Mouse (Mus musculus) A20 (cell line): Measurements from ENCODE around the gene Ttll9.

Source experiments
- DNase-seq: peaks from one replicate; pipeline ENCODE4 v3.0.0-alpha.2; 2011; ENCODE audit warnings: low read depth, low spot score

The Ttll9 gene

DNA sequence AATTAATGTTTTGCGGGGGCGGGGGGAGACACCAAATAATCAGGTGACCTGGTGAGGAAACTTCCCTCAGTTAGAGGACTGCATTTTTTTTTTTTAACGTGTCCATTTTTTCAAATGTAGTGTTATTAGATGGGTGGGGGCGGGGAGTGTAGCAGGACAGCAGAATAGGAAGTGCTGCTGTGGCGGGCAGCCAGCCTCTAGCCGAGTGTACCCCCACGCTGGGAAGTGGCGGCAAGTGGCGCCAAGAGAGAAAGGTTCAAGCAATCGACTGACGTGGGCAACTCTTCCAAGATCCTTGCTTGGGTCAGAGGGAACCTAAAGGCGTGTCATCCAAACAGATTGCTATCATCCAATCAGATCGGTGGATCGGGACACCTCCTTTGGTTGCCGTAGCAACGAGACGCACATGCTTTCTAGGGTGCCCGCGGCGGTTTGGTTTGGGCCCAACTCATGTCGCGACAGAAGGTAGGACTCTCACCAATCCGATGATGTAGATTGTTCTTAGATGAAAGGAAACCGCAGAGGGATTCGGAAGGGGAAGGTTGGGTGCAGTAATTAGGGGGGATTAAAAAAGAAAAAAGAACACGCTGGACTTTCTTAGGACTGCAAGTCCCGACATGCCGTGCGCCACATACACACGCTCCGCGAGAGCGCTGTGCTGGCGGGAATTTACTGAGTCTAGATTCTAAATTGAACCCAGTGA lies at the start of gene Ttll9:
Ttll9 (plus strand) TSS at position 395 of the 703 bp plus-strand sequence.
- peak; percentile 77 for DNase-seq

DNA sequence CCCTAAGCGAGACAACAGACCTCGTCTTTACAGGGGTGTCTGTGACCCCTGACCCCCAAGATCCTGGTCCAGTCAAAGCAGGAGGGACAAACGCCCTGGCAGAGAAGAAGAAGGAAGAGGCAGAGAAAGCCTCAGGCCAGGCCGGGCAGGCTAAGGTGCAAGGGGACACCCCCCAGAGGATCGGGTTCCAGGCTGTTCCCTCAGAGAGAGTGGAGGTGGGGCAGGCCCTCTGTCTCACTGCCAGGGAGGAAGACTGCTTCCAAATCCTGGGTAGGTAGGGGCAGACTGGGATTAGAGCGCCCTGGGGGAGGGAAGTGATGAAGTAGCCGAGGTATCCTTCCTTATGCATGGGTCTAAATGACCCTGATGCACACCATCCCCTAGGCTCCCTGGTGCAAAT lies 48.8 kb upstream of the Ttll9 start:
- no peak for DNase-seq

DNA sequence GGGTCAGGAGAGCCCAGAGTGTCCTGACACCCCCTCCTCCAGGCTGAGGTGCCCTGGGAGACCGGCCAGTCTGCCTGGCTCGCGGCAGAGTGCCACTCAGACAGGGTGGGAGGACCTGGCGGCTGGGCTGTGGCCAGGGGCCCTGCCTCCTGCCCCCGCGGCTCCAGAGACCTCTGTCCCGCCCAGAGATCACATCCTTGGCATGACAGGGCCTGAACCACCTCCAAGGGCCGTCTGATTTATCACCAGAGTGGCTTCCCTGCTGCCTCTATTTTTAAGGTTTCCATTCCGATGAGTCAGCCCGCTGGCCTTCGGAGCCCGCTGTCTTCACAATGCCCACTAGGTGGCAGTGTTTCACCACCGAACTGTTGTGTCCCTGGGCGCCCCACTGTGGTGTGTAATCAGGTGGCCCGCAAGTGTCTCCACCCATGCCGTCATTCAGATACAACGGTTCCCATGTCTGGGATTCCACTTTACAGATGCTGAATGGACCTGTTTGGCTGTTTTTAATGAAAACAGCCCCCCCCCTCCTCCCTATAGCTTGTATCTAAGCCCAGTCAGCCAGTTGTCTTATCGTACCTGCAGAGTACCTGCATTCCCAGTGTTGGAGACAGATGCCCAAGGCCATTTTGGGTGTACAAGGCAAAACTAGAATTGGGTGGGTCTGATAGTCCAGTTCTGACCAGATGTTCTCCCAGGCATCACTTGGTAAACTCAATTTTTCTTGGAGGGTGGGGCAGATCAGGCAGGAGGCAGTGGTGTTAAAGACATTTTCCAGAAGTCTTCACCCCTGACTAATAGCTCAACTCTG lies 47.8 kb upstream of the Ttll9 start:
- peak; percentile 79 for DNase-seq

DNA sequence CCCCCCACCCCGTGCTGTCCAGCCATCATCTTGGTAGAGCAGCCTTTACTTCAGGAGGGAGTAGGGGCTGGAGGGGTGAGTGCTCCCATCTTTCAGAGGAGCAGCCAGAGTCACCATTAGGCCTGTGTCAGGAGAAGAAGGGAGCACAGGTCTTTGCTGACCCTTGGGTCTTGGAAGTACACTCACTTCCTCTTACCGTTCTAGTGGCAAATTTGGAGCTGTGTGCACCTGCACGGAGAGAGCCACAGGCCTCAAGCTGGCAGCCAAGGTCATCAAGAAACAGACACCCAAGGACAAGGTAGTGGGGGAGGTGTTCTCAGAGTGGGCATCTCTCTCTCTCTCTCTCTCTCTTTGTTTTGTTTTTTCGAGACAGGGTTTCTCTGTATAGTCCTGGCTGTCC lies 46.8 kb upstream of the Ttll9 start:
- DNase-seq, result peak; percentile 52

DNA sequence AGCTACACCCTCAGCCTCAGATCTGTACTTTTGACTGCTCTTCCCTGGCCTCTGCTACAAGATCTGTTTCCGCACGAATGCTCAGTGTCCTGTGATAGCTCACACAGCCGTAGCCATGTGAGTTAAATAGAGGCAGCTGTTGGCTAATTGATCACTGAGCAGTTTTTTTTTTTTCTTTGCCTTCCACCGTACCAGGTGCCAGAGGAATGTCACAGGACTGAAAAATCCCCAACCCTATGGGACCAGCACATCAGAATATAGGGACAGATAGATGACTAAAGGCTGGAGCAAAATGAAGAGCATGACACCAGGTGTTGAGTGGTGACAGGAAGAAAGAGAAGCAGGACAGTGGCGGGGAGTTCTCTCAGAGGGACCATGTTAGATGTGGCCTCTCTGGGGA lies 46.2 kb upstream of the Ttll9 start:
- DNase-seq, result peak; percentile 17

DNA sequence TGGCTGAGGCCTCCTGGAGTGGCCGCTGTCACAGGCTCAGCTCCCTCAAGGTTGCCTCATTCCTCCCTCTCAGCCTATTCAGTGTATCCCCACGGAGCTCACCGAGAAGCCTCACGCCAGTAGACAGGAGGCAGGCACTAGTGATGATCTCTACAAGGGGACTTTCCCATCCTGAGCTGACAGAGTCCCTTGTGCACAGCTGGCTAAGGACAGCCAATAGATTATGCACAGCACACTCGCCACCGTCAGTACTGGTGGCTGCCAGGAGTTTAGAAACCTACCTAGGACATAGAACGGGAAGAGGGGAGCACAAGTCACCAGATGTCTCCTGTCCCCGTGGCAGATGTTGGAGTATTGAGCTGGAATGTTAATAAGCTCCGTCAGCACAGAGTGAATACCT lies 44.6 kb upstream of the Ttll9 start:
- peak; percentile 18 for DNase-seq

DNA sequence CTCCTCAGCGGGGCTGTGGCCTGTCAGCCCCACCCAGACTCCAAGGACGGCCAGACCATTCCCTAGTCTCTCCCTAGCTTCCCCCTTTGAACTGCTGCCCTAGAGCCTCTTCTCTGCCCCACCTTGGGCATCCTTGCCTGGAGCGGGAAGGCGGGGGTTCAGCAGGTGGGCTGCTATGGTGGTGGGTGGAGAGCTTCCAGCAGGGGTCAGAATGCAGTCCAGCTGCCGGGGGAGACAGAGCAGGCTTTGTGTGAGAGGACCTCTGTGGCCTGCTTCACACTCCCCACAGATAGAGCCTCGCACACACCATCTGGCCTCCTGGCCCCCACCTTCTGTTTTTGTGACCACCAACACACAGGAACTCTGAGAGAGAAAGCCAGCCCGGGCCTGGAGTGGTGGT lies 39.9 kb upstream of the Ttll9 start:
- DNase-seq, result no peak

DNA sequence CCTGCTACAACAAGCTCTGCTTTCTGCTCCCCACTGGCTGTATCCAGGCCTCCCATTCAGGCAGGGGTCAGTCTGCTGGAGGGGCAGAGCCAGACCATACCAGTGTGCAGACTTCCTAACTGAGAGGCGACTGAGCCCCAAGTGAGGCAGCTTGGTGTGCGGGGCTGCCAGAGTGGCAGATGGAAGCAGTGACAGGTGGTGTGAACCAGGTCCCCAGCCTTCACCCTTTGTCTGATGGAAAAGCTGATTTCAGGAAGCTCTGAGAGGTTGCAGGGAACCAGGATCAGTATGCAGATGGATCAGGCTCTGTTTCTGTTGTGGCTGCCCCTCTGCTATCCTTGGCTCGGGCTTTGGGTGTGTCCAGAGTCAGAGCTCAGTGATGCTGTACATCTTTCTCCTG lies 38.7 kb upstream of the Ttll9 start:
- DNase-seq, result no peak

DNA sequence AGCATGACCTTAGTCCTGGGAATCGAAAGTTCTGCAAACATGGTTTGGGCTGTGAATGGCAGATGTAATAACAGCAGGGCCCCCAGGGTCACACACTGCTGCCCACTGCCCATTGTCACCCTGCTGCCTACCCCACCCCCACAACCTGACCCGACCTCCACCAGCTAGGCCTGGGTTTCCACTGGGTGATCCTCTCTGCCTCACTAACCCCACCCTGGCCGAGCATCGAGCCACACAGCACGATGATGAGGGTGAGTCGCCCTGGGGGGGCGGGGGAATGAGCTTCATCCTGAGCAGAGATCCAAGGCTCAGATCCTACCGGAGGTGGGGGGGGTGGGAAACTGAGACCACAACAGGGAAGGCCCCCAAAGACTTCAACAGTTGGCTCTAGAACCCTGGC lies 38.2 kb upstream of the Ttll9 start:
- no peak for DNase-seq

DNA sequence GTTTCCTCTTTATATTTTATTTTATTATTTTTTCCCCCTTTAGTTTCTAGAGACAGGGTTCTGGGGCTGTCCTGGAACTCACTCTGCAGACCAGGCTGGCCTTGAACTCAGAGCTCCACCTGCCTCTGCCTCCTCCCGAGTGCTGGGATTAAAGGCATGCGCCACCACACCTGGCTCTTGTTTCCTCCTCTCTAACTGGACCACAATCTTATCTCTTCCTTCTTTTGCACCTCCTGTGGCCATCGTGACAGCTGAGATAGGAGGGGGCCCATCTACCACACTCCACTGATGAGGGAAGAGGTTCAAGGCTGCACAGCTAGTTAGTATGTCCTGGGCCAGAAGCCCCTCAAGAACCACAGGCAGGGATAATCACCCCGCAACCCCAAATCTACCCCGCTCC lies 37.7 kb upstream of the Ttll9 start:
- DNase-seq, result no peak

DNA sequence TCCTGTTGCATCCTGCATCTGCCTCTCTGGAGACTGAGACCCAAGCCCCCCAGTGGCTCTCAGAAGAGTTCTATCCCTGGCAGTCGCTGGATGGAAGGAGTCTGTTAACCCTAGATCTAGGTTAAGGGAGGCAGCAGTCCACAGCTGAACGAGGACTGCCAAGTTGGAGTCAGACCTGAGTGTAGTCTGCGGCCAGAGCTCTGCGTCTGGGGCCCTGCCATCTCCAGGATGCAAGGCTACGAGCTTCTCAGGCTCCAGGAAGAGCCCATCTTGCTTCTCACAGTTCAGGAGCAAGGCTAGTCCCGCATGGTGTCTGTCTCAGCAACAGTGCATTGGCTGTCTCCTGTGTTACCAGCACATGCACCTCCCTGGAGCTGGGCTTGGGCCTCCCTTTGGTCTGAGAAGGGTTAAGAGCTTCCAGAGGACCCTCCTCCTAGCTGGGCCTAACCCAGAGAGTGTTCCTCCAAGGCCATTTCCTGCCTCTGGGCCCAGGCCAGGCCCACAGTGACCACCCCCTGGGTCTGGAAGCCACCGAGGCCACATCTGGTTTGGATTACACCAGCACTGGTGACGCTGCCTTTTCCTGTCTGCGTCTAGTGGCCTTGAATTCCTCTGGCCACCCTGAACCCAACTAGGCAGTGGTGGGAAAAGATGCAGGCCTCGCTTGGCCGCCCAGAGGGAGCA lies 37.0 kb upstream of the Ttll9 start:
- DNase-seq, result no peak

DNA sequence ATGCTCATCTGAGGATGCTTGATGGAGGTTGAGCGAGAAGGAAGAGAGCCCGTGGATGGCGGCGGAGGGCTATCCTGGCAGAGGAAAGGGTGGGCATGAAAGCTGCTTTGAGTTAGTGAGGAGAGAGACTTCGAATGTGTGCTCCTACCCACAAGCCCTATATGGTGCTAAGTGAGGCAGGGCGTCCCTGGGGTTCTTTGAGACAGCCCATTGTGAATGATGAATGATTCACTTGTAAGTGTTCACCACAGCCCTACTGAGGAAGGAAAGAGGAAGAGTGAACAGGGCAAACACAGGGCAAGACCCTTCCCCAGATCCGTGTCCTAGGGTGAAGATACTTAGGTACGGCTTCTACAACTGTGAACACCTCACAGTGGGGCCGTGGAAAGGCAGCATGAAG lies 35.4 kb upstream of the Ttll9 start:
- no peak for DNase-seq

DNA sequence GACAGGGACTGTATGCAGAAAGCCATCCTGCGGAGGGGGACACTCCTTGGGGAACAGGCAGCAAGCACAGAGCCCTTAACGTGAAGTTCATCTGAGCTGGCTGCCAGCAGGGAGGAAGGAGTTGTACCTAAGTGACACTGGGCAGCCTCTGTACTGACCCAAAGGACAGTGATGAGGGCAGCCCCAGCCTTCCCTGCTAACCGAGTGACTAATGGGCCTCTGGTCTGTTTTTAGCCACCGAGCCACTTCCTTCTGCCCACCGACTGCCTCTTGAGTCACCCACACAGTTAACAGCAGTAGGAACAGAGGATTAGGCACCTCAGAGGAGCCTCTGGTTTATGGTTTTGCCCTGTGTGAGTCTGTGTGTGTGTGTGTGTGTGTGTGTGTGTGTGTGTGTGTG lies 34.9 kb upstream of the Ttll9 start:
- no peak for DNase-seq

DNA sequence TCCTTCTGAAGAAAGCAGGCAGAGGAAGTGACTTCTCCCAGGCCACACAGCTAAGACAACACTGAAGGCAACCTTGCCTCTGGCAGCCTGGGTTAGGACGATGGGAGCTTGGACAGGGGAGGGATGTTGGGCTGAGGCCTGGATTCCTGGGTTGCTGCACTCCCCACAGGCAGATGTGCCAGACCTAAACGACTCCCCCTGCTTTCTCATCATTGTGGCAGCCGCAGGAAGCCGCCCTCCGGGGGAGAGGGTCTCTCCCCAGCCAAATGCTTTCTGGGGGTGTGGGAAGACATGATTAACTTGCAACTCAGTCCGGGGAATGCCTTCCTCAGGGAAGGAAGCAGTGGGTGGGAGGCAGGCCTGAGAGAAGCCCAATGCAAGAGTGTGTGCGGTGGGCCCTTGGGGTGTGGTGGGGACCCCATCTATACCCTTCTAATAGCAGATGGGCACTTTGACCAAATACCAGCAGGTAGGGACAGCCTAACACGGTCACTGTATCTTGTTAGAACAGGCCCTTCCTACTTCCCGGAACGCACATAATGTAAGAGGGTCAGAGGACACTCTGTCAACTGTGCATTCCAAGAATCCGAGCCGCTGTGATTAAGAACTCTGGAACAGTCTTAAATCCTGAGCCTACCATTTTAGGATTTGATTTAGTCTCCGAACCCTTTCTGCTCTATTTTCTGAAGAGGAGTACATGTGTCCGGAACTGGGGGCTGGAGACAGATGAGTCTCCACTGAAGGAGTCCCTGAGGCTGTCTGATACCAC lies 33.9 kb upstream of the Ttll9 start:
- no peak for DNase-seq

DNA sequence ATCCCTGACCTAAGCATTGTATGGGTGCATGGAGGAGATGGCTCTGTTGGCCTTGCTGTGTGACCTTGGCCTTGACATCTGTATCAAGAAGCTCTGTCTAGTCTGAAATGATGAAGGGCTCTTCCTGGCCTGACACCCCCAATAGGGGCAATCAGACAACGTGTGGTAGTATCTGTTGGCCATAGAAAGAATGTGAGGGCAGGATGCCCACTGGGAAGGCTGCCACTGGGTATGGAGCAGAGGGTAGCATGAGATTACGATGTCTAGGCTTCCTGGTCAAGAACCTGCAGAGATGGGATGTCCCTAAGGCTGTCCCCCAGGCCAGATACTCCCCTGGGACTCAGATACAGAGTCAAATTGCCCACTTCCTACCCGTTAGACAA lies 33.3 kb upstream of the Ttll9 start:
- no peak for DNase-seq

DNA sequence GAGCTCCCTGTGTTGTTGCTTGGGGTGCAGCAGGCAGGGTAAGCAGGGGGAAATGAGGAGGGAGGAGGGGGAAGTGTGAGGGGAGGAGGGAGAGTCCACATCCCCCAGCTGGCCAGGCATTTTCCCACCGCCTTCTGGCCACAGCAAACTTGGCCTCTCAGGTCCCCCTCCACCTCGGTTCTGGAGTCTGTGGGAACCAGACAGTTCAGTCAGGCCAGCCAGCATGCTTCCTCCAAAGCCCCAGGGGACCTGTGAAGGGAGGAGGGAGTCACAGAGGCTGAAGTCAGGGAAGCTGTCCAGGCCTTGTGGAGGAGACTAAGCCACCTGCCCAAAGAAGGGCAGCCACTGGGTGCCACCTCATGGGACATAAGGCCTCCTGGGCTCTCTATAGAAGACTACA lies 32.0 kb upstream of the Ttll9 start:
- DNase-seq, result no peak

DNA sequence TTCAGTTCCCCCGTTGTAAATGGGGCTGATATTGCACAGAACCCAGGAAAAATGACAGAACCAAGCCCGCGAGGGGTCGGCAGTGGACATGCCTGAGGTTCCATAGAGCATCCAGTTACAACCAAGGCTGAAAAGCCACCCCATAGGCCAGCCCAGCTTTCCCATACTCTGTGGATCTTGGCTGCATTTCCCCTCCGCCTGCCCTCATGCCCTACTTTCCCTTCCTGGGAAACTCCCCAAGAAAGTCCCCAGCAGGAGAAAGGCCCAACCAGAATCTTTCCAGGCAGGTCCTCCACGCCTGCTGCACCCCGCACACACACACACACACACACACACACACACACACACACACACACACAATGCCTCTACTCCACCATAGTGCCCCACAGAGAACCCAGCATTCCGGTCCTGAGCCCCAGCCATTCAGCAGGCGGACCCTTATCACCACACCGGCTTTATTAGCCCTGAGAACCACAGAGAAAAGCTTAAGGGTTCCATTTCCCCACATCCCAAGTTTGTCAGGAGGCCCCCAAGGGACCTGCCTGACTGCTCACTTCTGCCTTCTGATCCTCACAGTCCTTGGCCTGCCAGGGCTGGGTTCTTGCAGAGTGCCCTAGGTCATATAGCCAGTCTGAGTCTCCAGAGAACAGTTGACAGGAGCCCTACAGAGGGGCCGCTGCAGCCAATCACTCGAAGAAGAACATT lies 30.7 kb upstream of the Ttll9 start:
- no peak for DNase-seq

DNA sequence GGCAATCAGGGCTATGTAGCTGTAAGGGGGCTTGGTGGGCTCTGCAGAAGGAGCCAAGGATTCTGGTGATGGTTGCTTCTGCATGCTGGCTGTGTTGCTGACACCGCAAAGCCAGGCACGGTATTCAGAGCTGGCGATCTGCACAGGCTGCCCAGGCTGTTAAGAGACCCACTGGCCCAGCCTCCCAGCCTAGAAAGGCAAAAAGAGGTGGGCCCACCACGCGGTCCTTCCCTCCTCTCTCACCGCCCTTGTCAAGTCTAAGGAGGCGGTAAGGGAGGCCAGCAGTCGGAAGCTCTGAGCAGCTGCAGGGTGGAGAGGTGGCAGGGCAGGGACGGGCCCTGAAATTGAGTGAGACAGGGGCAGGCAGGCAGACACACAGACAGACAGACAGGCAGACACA lies 29.2 kb upstream of the Ttll9 start, which contains the start of gene Foxs1:
Foxs1 (minus strand) TSS at position 161 of the 400 bp plus-strand sequence.
- no peak for DNase-seq

DNA sequence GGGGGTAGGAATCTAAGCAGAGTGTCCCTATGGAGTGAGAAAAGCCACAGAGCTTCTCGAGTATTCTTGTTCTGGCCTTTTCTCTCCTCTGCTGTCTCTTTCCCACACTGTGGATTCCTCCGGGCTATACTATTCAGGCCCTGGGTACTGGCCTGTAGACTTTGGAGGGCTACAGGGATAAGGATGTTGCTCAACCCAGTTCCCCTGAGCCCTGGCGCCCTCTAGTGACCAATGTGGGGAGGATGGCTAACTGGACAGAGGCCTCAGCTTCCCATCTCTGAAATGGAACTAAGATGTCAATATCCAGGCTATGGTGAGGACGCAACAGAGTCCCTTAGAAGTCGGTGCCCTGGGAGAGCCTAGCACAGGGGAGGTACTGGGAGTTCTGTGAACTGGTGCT lies 28.7 kb upstream of the Ttll9 start:
- DNase-seq, result peak; percentile 61

DNA sequence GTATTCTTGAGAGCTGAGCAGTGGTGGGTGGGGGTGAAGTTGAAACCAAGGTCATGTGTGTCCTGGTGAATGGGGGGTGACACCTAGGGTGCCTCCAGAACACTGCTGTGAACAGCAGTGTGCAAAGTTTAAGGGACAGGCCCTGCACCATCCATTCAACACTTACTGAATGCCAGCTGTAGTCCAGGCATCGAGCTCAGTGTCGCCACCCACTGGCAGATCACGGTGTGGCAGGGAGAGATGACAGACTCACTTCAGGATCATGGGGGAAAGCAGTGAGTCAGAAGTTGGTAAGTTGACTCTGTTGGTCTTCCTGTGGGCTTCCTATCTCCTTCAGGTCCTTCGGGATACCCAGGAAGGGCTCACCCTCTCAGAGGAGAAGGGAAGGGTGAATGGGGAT lies 22.4 kb upstream of the Ttll9 start:
- peak; percentile 54 for DNase-seq

DNA sequence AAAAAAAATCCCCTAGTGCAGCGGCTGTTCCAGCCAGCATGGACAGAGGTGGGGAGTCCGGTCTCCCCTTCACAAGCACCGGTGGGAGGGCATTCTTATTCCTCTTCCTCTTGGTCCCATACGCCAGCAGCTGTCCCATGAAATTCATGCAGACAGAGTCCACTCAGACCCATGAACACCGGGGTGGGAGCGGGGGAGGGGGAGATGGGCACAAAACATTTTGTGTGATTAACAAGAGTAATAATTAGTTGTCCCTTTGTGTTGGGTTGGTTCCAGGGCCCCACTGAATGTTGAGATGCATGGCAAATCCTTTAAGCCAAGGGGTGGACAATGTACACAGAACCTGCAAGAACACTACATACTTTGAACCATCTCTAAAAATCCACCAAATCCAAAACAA lies 21.2 kb upstream of the Ttll9 start:
- no peak for DNase-seq
